ENCODE assay signal across 8 mouse cellular contexts in genomic region chr15:6624365-6625182, GRCm38 (mm10).
DNase-seq lines count a peak whose midpoint lies in the region; ATAC-seq lines count a peak whose summit lies in the region.

No protein-coding gene starts in this region.

- 17% methylated on average over 18 of the region's 18 CpGs for WGBS in embryonic facial prominence, embryonic 14.5 days
- 48% methylated on average over 18 of the region's 18 CpGs for WGBS in macrophage (ENCODE audit: missing documents)

- peaks cover 12% of the 10 kb centered on the region; the same call in 1 of the 2 replicates for H3K4me1 ChIP-seq in embryonic facial prominence, embryonic 14.5 days (ENCODE audit: control insufficient read depth, insufficient read depth, low read length)

- no peaks in the 10 kb centered on the region for H3K36me3 ChIP-seq in embryonic facial prominence, embryonic 14.5 days (ENCODE audit: control insufficient read depth, insufficient read depth, low read length)
- peaks cover 52% of the 10 kb centered on the region for H3K36me3 ChIP-seq in macrophage (ENCODE audit: inconsistent target)

- ATAC-seq in embryonic facial prominence, embryonic 14.5 days (ENCODE audit: low read depth) = 0 out of 2 replicates have a peak, but pooled peaks have one; percentile 16

- H3K27ac ChIP-seq in embryonic facial prominence, embryonic 14.5 days (replicated peaks; ENCODE audit: low read depth, low read length) = no peak overlapping the region
- H3K27ac ChIP-seq in macrophage = peak overlapping the region; percentile 92

- H3K9ac ChIP-seq in embryonic facial prominence, embryonic 14.5 days (ENCODE audit: low read depth, low read length) = peak overlapping the region; percentile 41; the same call in 1 of the 2 replicates

- peak overlapping the region; percentile 24; the same call in 1 of the 2 replicates for H3K4me3 ChIP-seq in embryonic facial prominence, embryonic 14.5 days (ENCODE audit: low read depth, low read length)
- no peak overlapping the region for H3K4me3 ChIP-seq in macrophage (ENCODE audit: inconsistent target)

- peak; percentile 5 for DNase-seq in adrenal gland, postnatal 10 days
- no peak for DNase-seq in adrenal gland, postnatal 4 days (ENCODE audit: low spot score in 2 of 2)
- peak; percentile 67 for DNase-seq in CD4-positive, CD25-positive, alpha-beta regulatory T cell, adult 2 months (ENCODE audit: low read depth, low spot score)
- DNase-seq in embryonic facial prominence, embryonic 14.5 days (ENCODE audit: low spot score) = peak; percentile 62
- DNase-seq in layer of hippocampus, postnatal 10 days (ENCODE audit: low spot score in 2 of 2) = peak; percentile 10 to 26
- DNase-seq in right cerebral cortex, postnatal 36 days (ENCODE audit: low spot score in 2 of 2) = peak; percentile 12 to 24
- no peak for DNase-seq in ovary, postnatal 10 days (ENCODE audit: low spot score)

- H3K79me2 ChIP-seq in macrophage (ENCODE audit: inconsistent target) = peaks cover 78% of the 10 kb centered on the region

- peak overlapping the region; percentile 52 for H3K4me2 ChIP-seq in embryonic facial prominence, embryonic 14.5 days (ENCODE audit: low read depth, low read length)

- H3K9me3 ChIP-seq in embryonic facial prominence, embryonic 14.5 days (ENCODE audit: control insufficient read depth, low read length) = no peaks in the 10 kb centered on the region

- H3K27me3 ChIP-seq in embryonic facial prominence, embryonic 14.5 days (replicated peaks; ENCODE audit: control insufficient read depth, insufficient read depth, low read length) = no peaks in the 10 kb centered on the region

Comparison
In these comparisons a context has a peak if more than half of its experiments do, and no peak if none do; other contexts are left out.
1. DNase-seq: peak in adrenal gland, postnatal 10 days (single experiment), CD4-positive, CD25-positive, alpha-beta regulatory T cell, adult 2 months (single experiment), embryonic facial prominence, embryonic 14.5 days (single experiment), layer of hippocampus, postnatal 10 days (2 of 2) and right cerebral cortex, postnatal 36 days (2 of 2); none in adrenal gland, postnatal 4 days (0 of 2) and ovary, postnatal 10 days (single experiment).